Mouse (Mus musculus): Measurements from ENCODE around the gene Mta1.

The Mta1 gene

GRCm38 (mm10) chr12:113098530-113099151, 563 bp downstream of the Mta1 start:
- no peak for DNase-seq (ENCODE audit: low read depth, low spot score)

- DNase-seq (ENCODE audit: low read depth, low spot score): no peak
Observed at GRCm38 (mm10) chr12:113099470-113100237, 1.6 kb downstream of the Mta1 start.

GRCm38 (mm10) chr12:113100448-113101076, 2.5 kb downstream of the Mta1 start:
- no peak for DNase-seq (ENCODE audit: low read depth, low spot score)

- no peak for DNase-seq (ENCODE audit: low read depth, low spot score)
Observed at GRCm38 (mm10) chr12:113101251-113101960, 3.3 kb downstream of the Mta1 start.

- peak; percentile 73 for DNase-seq (ENCODE audit: low read depth, low spot score)
Observed at GRCm38 (mm10) chr12:113102461-113102860, 4.4 kb downstream of the Mta1 start.

GRCm38 (mm10) chr12:113103846-113104451, 5.9 kb downstream of the Mta1 start:
- DNase-seq (ENCODE audit: low read depth, low spot score): peak; percentile 79

- DNase-seq (ENCODE audit: low read depth, low spot score): no peak
Observed at GRCm38 (mm10) chr12:113106386-113106785, 8.3 kb downstream of the Mta1 start.

- no peak for DNase-seq (ENCODE audit: low read depth, low spot score)
Observed at GRCm38 (mm10) chr12:113107431-113108124, 9.5 kb downstream of the Mta1 start.

- DNase-seq (ENCODE audit: low read depth, low spot score): no peak
Observed at GRCm38 (mm10) chr12:113108528-113109283, 10.6 kb downstream of the Mta1 start.

GRCm38 (mm10) chr12:113109801-113110200, 11.7 kb downstream of the Mta1 start:
- no peak for DNase-seq (ENCODE audit: low read depth, low spot score)

GRCm38 (mm10) chr12:113114141-113114540, 16.1 kb downstream of the Mta1 start:
- peak; percentile 57 for DNase-seq (ENCODE audit: low read depth, low spot score)

- peak; percentile 88 for DNase-seq (ENCODE audit: low read depth, low spot score)
Observed at GRCm38 (mm10) chr12:113114856-113115538, 16.9 kb downstream of the Mta1 start.

- peak; percentile 70 for DNase-seq (ENCODE audit: low read depth, low spot score)
Observed at GRCm38 (mm10) chr12:113119516-113120410, 21.7 kb downstream of the Mta1 start.

GRCm38 (mm10) chr12:113124726-113125125, 26.6 kb downstream of the Mta1 start:
- no peak for DNase-seq (ENCODE audit: low read depth, low spot score)

GRCm38 (mm10) chr12:113130732-113131131, 32.7 kb downstream of the Mta1 start:
- DNase-seq (ENCODE audit: low read depth, low spot score): no peak

- no peak for DNase-seq (ENCODE audit: low read depth, low spot score)
Observed at GRCm38 (mm10) chr12:113131601-113132000, 33.5 kb downstream of the Mta1 start.

- DNase-seq (ENCODE audit: low read depth, low spot score): no peak
Observed at GRCm38 (mm10) chr12:113132567-113132966, 34.5 kb downstream of the Mta1 start.

- DNase-seq (ENCODE audit: low read depth, low spot score): no peak
Observed at GRCm38 (mm10) chr12:113133260-113133659, 35.2 kb downstream of the Mta1 start.
